Mouse (Mus musculus) neural tube, embryonic 11.5 days (tissue): ENCODE results near the gene Cela1. TPM values are rescaled to one million over a fixed set of nuclear protein-coding genes. Genes with fewer than 3 reads are reported as not detected.

Experiments used
- ATAC-seq: fragments of 200-750 bp; cut with Nextera tagmentation; 2 replicates; pipeline ENCODE4 v1.8.0; 2017; ENCODE audit warnings: moderate number of reproducible peaks, mild to moderate bottlenecking, moderate TSS enrichment, moderate library complexity; ENCODE audit not compliant: insufficient read depth, low FRiP score, low TSS enrichment
- DNase-seq: peaks from one replicate; pipeline ENCODE4 v3.0.0-alpha.2; 2015; ENCODE audit warnings: low spot score
- H3K27ac ChIP-seq: fragments of 300-500 bp; sonication (generic); 2 replicates; pipeline ENCODE4 v1.5.1; 2014; ENCODE audit warnings: low read depth, mild to moderate bottlenecking, low read length
- H3K27me3 ChIP-seq: fragments of 300-500 bp; sonication (generic); 2 replicates; pipeline ENCODE4 v1.6.1; 2014; ENCODE audit warnings: mild to moderate bottlenecking, low read length, mixed read lengths; ENCODE audit not compliant: control insufficient read depth, insufficient read depth
- H3K36me3 ChIP-seq: fragments of 300-500 bp; sonication (generic); 2 replicates; pipeline ENCODE4 v1.6.1; 2014; ENCODE audit warnings: mild to moderate bottlenecking, low read length, moderate library complexity, mixed read lengths; ENCODE audit not compliant: control insufficient read depth, insufficient read depth
- H3K4me1 ChIP-seq: fragments of 300-500 bp; sonication (generic); 2 replicates; pipeline ENCODE4 v1.6.1; 2014; ENCODE audit warnings: low read length, mixed read lengths; ENCODE audit not compliant: control insufficient read depth, insufficient read depth
- H3K4me2 ChIP-seq: fragments of 300-500 bp; sonication (generic); 2 replicates; pipeline ENCODE4 v1.6.1; 2014; ENCODE audit warnings: low read depth, mild to moderate bottlenecking, moderate library complexity
- H3K4me3 ChIP-seq: fragments of 300-500 bp; sonication (generic); 2 replicates; pipeline ENCODE4 v1.5.1; 2014; ENCODE audit warnings: low read depth, low read length
- H3K9ac ChIP-seq: fragments of 300-500 bp; sonication (generic); 2 replicates; pipeline ENCODE4 v1.6.1; 2014; ENCODE audit warnings: mild to moderate bottlenecking, low read length
- H3K9me3 ChIP-seq: fragments of 300-500 bp; sonication (generic); 2 replicates; pipeline ENCODE4 v1.6.1; 2016; ENCODE audit warnings: low read length; ENCODE audit not compliant: control insufficient read depth
- WGBS: fragments of 180-500 bp; shearing (Covaris S2); extraction: QIAGEN DNeasy Blood & Tissue Kit; methylation state at CpG from one replicate; pipeline ENCODE4 v1.1.7; 2014; 5-methylcytosine and 5-hydroxymethylcytosine counted together
- polyA plus RNA-seq: library from polyadenylated mRNA; unstranded; fragments of >200 nt; fragmentation: Nextera tagmentation; extraction: Ambion mirVana; gene quantifications from 2 replicates; pipeline ENCODE4 v1.2.1, GENCODE M21; 2014

The Cela1 gene
- polyA plus RNA-seq, 1 experiment from 2014 or later, result 1.3 TPM

DNA sequence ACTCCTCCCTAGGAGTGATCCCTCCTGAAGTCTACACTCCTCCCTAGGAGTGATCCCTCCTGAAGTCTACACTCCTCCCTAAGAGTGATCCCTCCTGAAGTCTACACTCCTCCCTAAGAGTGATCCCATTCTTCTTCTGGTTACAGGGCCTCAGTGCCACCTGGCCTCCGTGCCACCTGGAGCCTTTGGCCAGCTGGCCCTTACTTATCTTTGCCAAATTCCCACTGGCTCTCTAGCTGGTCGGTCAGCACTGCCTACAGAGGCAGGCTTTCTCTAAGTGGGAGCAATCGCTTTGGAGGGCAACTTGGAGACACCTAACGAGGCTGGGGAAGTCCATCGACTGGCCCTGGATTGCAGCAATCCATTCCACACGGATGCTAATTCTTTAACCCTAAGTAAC lies 41.6 kb downstream of the Cela1 start:
- H3K4me1 ChIP-seq, result no peaks in the 10 kb centered on the region
- no peak overlapping the region for H3K4me2 ChIP-seq
- WGBS, result 79% methylated on average over 6 of the region's 6 CpGs
- H3K9ac ChIP-seq, result no peak overlapping the region
- H3K27me3 ChIP-seq, result no peaks in the 10 kb centered on the region
- H3K36me3 ChIP-seq, result no peaks in the 10 kb centered on the region
- no peak overlapping the region for H3K4me3 ChIP-seq
- H3K9me3 ChIP-seq, result no peaks in the 10 kb centered on the region
- no peak overlapping the region for H3K27ac ChIP-seq
- DNase-seq (no peak), ATAC-seq (no peak)

DNA sequence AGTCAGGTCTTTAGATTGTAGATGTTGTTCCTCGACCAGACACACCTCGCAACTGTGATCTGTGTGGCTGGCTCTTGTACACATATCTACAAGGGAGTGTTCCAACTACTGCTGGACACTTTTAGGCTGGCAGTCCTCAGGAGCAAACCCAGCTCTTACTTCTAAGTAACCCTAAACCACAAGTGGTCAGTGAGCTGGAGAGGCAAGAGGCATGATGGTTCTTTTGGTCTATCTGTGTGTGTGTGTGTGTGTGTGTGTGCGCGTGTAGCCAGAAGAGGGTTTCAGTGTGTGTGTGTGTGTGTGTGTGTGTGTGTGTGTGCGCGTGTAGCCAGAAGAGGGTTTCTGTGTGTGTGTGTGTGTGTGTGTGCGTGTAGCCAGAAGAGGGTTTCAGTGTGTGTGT lies 45.3 kb downstream of the Cela1 start:
- ATAC-seq, result no peak
- Histone ChIP-seq H3K9me3 (no peaks in the 10 kb centered on the region), H3K4me1 (no peaks in the 10 kb centered on the region), H3K9ac (no peak overlapping the region), H3K36me3 (no peaks in the 10 kb centered on the region), H3K27ac (no peak overlapping the region), H3K4me2 (no peak overlapping the region), H3K4me3 (no peak overlapping the region), H3K27me3 (peaks cover 12% of the 10 kb centered on the region)
- WGBS, result 97% methylated on average over 7 of the region's 7 CpGs
- DNase-seq, result no peak

DNA sequence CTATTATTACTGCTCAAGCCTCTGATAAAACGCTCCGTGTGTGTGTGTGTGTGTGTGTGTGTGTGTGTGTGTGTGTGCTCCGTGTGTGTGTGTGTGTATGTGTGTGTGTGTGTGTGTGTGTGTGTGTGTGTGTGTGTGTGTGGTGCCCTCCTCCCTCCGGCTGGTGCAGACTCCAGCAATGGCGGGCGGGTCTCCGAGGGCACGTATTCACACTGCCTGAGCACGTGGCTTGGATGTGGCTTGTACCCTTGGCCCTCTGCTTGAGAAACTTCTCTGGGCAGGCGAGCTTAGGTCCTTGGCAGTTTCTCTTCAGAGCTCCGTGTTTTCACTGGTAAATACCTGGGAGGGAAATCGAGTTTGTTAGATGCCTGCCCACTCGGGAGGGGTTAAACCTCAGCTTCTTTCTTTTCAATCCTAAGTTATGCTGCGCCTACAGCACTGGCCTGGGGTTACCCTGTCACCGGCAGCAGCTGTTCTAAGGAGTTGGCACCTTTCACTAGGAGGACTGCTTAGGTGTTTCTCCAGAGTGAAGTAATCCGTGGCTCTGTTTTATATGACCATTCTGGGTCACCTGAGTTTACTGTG lies 46.4 kb downstream of the Cela1 start:
- Histone ChIP-seq H3K27me3 (peaks cover 23% of the 10 kb centered on the region), H3K4me3 (no peak overlapping the region), H3K4me1 (peaks cover 8% of the 10 kb centered on the region), H3K36me3 (no peaks in the 10 kb centered on the region), H3K9me3 (no peaks in the 10 kb centered on the region), H3K4me2 (no peak overlapping the region), H3K9ac (no peak overlapping the region), H3K27ac (no peak overlapping the region)
- ATAC-seq, result no peak
- DNase-seq, result no peak
- 77% methylated on average over 12 of the region's 16 CpGs for WGBS

DNA sequence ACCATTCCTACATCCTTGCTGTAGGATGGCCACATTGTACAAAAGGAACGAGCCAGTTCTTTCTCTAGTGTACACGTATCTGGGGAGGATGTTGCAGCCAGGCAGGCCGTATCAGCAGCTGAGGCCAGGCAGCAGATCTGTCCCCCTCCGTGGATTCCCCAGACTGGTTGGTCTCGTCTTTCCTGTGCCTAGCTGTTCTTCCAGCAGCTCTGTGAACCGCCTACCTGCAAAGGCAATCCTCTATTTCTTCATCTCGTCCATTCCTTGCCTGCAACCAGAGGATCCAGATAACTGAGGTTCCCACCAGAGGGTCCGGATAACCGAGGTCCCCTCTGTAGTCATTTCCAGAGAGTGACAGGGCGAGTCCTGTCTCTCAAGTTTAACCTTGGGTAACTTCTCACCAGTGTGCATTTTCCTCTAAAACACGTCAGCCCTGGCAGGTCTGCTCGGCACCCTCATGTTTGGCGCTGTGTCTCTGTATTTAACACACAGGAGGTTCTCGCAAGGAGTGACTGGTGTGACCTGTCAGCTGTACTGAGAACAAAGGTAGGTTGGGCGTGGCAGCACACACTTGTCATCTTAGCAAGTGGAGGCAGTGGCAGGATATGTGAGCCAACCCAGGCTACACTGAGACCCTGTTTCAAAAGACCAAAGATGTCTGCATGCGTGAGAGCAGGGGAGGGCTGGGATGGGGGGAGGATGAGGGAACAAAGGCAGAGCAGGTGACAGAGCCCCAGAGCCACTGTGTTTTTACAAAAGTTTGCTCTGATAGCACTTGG lies 47.6 kb downstream of the Cela1 start:
- ATAC-seq (no peak), DNase-seq (no peak)
- peaks cover 34% of the 10 kb centered on the region for H3K27me3 ChIP-seq
- 77% methylated on average over 16 of the region's 16 CpGs for WGBS
- H3K4me1 ChIP-seq, result peaks cover 11% of the 10 kb centered on the region
- no peaks in the 10 kb centered on the region for H3K36me3 ChIP-seq
- H3K9ac ChIP-seq, result no peak overlapping the region
- H3K9me3 ChIP-seq, result no peaks in the 10 kb centered on the region
- H3K27ac ChIP-seq, result no peak overlapping the region
- no peak overlapping the region for H3K4me2 ChIP-seq
- H3K4me3 ChIP-seq, result no peak overlapping the region

DNA sequence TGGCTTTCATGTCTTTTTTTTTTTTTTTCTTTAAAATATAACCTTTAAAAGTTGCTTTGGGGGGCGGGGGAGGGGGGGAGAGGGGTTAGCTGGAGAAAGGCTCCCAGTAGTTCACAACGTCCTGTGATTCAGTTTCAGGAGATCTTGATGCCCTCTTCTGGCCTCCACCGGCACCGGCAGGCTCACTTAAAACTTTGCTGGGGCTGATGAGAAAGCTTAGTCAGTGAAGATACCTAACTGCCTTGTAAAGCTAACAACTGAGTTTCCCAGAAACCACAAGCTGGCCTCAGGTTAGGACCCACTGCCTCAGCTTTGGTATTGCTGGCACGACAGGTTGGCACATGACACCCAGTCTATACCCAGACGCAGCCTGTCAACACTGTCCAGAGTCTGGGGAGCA lies 50.1 kb downstream of the Cela1 start:
- no peak overlapping the region for H3K4me2 ChIP-seq
- H3K27me3 ChIP-seq, result peaks cover 44% of the 10 kb centered on the region
- DNase-seq (no peak), ATAC-seq (no peak)
- no peaks in the 10 kb centered on the region for H3K36me3 ChIP-seq
- H3K9ac ChIP-seq, result no peak overlapping the region
- peaks cover 11% of the 10 kb centered on the region for H3K4me1 ChIP-seq
- H3K9me3 ChIP-seq, result no peaks in the 10 kb centered on the region
- WGBS, result 16% methylated on average over 6 of the region's 6 CpGs
- H3K4me3 ChIP-seq, result no peak overlapping the region
- no peak overlapping the region for H3K27ac ChIP-seq

DNA sequence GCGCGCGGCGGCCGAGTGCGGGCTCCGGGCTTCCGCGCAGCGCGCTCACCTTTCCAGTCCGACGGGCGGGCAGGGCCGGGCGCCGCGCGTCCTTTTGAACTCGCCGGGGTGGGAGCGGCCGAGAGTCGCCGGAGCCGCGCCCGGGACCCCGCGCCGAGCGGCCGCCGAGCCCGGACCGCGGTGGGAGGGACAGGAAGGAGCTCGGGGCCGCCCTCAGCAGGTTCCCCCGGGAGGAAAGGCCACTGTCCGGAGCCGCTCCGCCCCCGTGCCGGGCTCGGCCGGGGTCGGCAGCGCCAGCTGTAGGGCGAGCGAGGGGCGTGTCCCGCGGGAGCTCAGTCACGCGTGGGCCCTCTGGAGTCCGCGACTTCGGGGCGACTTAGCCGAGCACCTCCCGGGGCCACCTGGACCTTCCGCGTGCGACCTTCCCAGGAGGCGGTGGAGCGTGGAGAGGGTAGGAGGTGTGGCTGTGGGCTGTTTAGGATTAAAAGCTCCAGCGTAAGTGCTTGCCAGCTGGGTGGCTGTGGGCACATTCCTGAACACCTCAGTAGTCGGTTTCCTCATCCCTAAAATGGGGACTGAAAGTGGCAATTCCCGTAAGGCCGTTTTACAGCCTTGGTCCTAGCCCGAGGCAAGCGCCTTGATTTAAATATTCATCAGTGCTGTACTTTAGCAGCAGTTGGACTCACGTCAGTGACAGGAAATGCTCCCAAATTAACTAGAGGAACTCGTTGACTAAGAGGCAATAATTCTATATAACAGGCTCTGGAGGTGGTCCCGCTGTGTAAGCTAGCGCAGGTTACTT lies 50.8 kb downstream of the Cela1 start, which contains the start of gene Smagp:
Smagp (minus strand) TSS at position 241 of the 802 bp plus-strand sequence.
- Histone ChIP-seq H3K4me3 (peak within 1 kb of the TSS; percentile 44), H3K27me3 (peaks cover 44% of the 10 kb centered on the region), H3K9me3 (no peaks in the 10 kb centered on the region), H3K36me3 (no peaks in the 10 kb centered on the region), H3K9ac (peak within 1 kb of the TSS; percentile 1; the same call in 1 of the 2 replicates), H3K27ac (no peak within 1 kb of the TSS), H3K4me1 (peaks cover 11% of the 10 kb centered on the region), H3K4me2 (peak within 1 kb of the TSS; percentile 77)
- DNase-seq, result no peak
- ATAC-seq, result no peak
- WGBS, result under 1% methylated on average over 75 of the region's 77 CpGs

DNA sequence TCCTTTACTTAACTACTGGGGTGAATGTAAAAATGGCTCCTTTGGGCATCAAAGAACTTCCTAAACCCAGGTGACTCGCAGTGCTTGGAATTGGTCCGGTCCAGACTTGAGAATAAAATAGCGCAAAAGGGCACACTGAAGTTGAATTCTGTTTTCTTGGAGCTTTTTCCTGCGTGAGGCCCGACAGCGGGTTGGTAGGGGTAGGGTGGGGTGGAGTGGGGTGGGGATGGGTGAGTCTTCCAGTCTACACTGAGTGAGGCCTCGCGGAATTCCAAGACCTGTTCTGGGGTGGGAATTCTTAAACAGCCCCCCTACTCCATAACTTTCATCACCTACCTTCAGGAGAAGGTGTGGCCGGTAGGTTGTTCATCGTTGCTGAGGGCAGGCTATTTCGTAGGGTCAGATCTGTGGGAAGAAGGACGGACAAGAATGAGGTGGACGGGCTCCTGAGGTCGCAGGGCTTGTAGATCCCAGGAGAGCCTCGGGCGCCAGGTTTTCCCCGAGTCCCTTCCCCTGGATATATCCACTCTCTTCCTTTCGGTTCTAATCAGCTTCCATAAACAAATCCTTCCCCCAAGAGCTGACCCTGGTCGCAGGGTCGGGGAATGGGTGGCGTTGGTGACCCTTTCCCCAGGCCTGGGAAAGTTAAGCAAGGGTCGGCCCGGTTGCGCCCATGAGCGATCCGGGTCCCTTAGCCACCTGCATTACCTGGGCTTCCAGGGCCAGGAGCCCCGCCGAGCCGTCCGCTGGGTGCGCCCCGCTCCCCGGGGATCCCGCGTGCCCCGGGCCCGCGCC lies 51.7 kb downstream of the Cela1 start:
- ATAC-seq (no peak), DNase-seq (no peak)
- no peak overlapping the region for H3K27ac ChIP-seq
- no peaks in the 10 kb centered on the region for H3K9me3 ChIP-seq
- H3K4me3 ChIP-seq, result peak overlapping the region; percentile 44
- H3K27me3 ChIP-seq, result peaks cover 44% of the 10 kb centered on the region
- H3K36me3 ChIP-seq, result no peaks in the 10 kb centered on the region
- H3K9ac ChIP-seq, result peak overlapping the region; percentile 1; the same call in 1 of the 2 replicates
- H3K4me1 ChIP-seq, result peaks cover 11% of the 10 kb centered on the region
- WGBS, result 2% methylated on average over 38 of the region's 38 CpGs
- peak overlapping the region; percentile 77 for H3K4me2 ChIP-seq

DNA sequence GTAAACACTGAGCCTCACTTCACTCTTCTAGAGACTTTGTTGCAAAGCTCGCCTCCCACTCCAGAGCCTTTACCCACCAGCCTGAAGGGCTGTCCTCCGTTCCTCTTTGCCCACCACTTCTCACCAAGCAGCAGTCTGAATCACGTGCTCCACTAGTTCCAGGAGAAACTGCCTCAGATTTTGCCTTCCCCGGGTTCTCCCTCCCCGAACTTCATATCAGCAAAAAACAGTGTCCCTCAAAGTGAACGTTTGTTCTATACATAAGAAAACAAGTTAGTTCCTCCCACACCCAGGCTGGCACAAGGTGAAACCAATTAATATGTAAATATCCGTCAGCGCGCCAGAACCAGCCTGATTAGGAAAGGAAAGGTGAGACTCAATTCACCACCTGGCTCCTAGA lies 52.5 kb downstream of the Cela1 start:
- no peaks in the 10 kb centered on the region for H3K9me3 ChIP-seq
- peaks cover 44% of the 10 kb centered on the region for H3K27me3 ChIP-seq
- peaks cover 11% of the 10 kb centered on the region for H3K4me1 ChIP-seq
- no peak overlapping the region for H3K4me3 ChIP-seq
- DNase-seq (no peak), ATAC-seq (no peak)
- no peak overlapping the region for H3K27ac ChIP-seq
- no peaks in the 10 kb centered on the region for H3K36me3 ChIP-seq
- H3K9ac ChIP-seq, result no peak overlapping the region
- 9% methylated on average over 9 of the region's 9 CpGs for WGBS
- H3K4me2 ChIP-seq, result no peak overlapping the region
